Mouse (Mus musculus) megakaryocyte-erythroid progenitor cell, adult 5 weeks (primary cell): ENCODE data around the gene Zbtb24. TPM values are rescaled to one million over a fixed set of nuclear protein-coding genes. Genes with fewer than 3 reads are reported as not detected.

ENCODE experiments used
- polyA plus RNA-seq: library from polyadenylated mRNA; stranded (reverse); fragments of >175 nt; gene quantifications from 2 replicates; pipeline ENCODE4 v1.2.3, GENCODE M21; 2012

The Zbtb24 gene
- 9.2 and 10.4 TPM in 2 replicates for polyA plus RNA-seq

GRCm38 (mm10) chr10:41450137-41450670 lies at the start of gene Zbtb24:
Zbtb24 (plus strand) TSS chr10:41450383.

DNA sequence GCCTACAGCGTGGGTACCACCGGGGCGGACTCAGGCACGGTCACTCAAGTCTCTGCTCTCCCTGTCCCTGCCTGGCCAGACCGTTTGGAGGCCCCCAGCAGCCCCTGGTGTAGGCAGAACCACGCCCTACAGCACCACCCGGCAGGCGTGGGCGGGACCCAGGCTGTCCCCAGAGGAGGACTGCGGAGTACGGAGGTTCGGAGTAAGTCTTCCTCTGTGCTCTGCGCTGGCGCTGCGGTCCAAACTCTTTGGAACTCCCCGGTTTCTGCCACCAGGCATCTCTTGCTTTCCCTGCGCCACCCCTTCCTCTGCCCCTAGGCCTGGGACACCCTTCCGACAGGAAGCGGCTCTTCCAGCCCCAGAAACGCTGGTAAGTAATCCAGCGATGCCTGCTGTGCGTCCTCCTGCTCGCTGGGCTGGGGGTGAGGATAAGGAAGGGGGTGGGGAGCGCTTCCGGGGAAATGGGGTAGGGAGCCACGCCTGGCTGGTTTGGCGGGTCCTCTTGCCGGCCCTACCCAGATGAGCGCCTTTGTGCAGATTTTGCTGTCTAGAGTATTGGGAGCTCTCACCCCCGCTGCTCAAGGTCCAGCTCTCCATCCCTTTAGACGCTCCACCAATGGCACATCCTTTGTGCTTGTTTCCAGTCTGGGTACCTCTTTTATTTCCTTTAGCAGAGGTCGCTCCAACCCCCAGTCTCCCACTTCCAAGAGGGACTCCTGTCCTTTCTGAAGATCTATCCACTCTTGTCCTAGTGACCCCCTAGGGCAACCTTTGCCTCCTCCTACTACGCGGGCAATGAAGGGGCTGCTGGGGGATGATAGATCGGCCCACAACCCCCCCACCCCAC lies 26.2 kb downstream of the Zbtb24 start, which contains the start of gene Mical1:
TSS of gene Mical1 (plus strand) at position 144 of the 847 bp plus-strand sequence.

DNA sequence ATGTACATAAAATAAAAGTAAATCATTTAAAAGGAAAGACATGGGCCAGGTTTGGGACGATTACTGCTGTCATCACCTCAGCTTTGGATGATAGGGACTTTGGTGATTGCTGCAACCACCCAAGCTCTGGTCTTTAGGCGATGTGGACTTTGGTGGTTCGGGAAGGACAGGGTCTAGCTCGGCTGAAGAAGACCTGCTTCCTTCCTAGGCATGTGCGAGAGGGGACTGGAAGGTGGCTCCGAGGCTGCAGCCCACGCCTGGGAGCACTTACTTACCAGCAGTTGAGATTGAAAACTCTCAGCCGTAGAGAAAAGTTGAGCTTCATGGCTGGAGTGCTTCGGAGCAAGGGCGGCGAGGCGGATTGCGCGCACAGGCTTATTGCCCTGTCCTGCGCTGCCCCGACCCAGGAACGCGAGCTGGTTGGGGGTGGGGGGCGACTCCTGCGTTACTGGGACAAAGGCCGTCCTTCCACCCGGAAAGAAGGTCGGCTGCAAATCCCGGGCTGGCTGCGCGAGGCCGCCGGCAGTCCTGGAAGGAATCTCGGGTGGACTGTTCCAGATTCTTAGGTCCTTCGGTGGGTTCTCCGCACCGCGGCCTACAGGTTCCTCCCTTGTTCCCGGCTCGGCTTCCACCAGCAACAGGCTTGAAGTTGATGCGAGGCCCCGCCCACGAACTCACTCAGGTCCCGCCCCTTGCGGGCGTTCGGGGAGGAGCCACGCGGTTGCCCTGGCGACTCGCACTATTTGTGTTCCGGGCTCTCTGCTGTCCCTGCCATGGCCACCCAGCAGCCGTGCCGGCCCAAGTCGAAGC lies 39.7 kb downstream of the Zbtb24 start, which contains the start of the genes Smpd2 and Ppil6:
TSS of gene Smpd2 (minus strand) at position 662 of the 810 bp plus-strand sequence.
TSS of gene Ppil6 (plus strand) at position 732 of the 810 bp plus-strand sequence.

Other genes starting within 250 kb of the Zbtb24 start
- gene Fig4, start 147.1 kb upstream of the Zbtb24 start, polyA plus RNA-seq = 3.3 and 3.4 TPM in 2 replicates
- gene Ak9, start 146.4 kb upstream of the Zbtb24 start, polyA plus RNA-seq = 0.01 TPM in 1 of 2 replicates, not detected in the other
- gene Mical1, start 25.9 kb downstream of the Zbtb24 start, polyA plus RNA-seq = 61.1 and 63.1 TPM in 2 replicates
- gene Smpd2, start 40.0 kb downstream of the Zbtb24 start, polyA plus RNA-seq = 29.5 and 30.4 TPM in 2 replicates
- 0.11 and 0.16 TPM in 2 replicates for gene Ppil6, start 40.1 kb downstream of the Zbtb24 start, polyA plus RNA-seq
- gene Cd164, start 69.0 kb downstream of the Zbtb24 start, polyA plus RNA-seq = 229 and 288 TPM in 2 replicates